Mouse (Mus musculus): ENCODE results near the gene Fam19a4.
"Not testable (repeated sequence)": the region's sequence is repeated elsewhere in the genome, so short reads cannot be mapped to it uniquely, and the experiment has no call there.

Gene Fam19a4

DNA sequence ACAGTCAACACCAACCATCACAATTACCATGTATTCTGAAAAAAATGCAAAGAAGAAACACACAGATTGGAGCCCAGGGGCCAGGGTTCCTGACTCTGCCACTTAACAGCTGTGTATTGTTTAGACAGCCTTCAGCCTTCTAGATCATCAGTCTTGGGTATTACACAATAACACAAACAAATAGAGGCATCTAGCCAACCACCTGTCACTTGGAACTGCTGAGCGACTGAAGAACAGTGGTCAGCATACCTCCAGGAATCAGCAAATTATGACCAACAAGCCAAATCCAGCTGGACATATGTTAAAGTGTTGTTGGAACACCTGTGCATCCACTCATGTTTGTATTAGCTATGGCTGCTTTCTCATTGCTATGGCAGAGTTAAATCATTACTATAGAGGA lies 82.7 kb downstream of the Fam19a4 start:
- in situ Hi-C loops (cut with MboI, MseI), result no loop called here

DNA sequence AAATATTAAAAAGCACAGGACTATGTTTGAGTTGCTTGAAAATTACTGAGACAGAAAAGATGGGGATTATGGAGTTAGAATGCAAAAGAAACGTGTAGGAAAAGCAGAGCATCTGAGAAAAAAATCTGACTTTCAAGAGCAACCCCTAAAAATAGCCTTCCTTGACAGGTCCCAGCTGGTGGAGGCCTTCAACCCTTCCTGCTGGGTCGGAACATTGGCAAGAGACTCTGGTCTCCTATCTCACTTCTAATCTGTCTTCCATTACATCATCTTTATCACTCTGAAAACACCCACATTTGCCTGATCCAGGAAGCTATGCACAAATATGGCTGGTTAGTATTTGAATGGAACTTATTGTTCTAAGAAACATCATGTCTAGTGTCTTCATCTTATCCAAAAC lies 115.4 kb downstream of the Fam19a4 start:
- in situ Hi-C loops (cut with MboI, MseI), result no loop called here

DNA sequence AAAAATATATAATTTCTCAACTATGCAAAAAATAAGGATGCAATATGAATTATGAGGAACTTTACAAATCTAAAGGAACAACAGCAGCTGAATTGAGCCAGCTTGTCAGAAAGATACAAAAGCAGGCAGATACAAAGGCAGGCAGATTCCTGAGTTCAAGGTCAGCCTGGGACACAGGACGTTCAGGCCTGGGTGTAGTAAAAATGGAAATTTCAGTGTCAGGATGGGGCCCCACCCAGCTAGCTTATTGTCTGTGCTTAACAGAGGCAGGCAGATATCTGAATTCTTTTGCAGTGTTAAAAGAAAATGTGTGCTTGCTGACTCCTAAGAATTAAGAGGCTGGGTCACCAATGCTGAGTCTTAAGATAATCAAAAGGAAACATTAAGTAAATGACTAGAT lies 124.4 kb downstream of the Fam19a4 start:
- in situ Hi-C loops (cut with MboI, MseI), result no loop called here

DNA sequence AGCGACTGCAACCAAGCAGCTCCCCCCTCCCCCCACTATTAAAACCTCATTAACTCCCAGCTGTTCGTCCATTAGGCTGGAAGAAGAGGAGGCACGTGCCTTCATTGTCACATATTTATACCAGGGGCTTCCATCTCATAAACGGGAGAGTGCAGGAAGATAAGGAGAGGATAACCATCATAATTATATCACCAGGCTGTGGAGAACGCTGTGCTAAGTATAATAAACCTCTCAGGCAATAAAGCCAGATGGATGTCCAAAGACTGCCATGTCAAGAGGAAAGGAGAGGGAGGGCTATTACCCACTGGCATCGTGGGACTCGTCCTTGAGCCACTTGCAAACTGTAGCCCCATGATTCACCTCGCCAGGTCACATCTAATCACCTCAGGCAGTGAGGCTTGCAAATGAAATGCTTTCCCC lies 151.1 kb downstream of the Fam19a4 start:
- in situ Hi-C loops (cut with MboI, MseI), result no loop called here

DNA sequence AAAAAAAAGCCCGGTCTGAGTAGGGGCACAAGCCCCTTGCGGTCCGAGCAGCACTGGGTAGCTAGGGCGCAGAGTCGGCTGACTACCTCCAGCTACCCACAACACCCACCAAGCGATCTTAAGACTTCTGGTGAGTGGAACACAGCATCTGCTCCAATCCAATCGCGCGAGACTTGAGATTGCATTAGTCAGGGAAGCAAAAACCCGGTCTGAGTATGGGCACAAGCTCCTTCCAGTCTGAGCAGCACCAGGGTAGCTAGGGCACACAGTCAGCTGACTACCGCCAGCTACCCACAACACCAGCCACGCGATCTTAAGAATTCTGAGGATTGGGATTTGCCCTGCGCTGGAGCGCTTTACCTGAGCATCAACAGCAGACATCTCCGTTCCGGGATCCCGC lies 183.1 kb downstream of the Fam19a4 start:
- in situ Hi-C loops (cut with MboI, MseI), result not testable (repeated sequence)

DNA sequence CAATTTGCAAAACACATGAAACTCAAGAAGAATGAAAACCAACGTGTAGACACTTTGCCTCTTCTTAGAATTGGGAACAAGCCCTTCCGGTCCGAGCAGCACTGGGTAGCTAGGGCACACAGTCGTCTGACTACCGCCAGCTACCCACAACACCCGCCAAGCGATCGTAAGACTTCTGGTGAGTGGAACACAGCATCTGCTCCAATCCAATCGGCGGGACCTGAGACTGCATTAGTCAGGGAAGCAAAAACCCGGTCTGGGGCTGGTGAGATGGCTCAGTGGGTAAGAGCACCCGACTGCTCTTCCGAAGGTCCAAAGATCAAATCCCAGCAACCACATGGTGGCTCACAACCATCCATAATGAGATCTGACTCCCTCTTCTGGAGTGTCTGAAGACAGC lies 183.6 kb downstream of the Fam19a4 start:
- in situ Hi-C loops (cut with MboI, MseI), result not testable (repeated sequence)

DNA sequence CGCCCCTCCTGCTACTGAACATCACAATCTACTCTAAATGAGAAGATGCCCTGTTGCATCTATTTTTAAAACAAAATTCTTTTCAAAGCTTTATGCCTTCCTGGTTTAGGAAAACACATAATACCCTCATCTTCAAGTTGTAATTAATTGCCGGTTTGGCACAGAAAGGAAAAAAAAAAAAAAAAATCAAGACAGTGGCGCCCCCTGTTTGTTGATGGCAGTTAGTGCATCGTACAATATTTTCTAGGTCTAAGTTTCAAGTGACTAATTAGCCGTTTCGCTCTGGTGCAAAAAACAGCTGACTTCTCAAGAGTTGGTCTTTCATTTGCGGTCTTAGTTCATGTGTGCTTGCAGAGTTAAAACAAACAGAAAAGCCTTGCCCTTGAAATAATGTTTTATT lies 207.1 kb downstream of the Fam19a4 start:
- in situ Hi-C loops (cut with MboI, MseI), result loop anchor here (10.0 kb wide), 1 partner anchor 862 kb away; no protein-coding TSS in a partner anchor

DNA sequence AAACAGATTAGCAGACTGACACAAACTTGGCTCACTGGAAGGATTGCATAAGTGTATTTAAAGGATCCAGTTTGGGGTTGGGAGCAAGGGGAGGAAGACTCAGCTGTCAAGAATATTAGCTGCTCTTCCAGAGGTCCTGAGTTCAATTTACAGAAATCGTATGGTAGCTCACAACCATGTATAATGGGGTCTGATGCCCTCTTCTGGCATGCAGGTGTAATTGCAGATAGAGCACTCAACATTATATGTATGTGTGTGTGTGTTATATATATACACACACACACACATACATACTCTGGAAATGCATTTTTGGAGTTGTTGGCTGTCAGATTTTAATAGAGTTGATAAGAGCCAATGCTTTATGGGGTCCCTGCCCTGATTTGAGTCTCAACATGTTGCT lies 216.3 kb downstream of the Fam19a4 start:
- in situ Hi-C loops (cut with MboI, MseI), result no loop called here

DNA sequence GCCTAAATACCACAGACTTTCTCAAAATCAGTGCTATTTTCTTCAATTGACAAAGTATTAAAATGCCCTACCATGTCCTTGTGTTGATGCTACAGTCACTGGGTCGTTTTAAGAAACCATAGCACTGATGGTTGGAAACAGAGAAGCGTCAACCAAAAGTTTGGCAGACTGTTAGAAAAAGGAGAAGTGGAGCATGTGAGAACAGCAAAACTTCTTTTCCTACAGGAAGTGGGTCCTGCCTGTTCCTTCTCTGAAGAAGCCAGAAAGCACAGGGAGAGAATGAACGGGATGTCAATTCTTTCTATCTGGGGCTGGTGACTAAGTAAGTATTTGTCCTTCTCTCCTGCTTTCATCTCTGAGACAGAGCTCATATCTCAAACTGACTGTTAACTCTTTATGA lies 219.6 kb downstream of the Fam19a4 start:
- in situ Hi-C loops (cut with MboI, MseI), result no loop called here

DNA sequence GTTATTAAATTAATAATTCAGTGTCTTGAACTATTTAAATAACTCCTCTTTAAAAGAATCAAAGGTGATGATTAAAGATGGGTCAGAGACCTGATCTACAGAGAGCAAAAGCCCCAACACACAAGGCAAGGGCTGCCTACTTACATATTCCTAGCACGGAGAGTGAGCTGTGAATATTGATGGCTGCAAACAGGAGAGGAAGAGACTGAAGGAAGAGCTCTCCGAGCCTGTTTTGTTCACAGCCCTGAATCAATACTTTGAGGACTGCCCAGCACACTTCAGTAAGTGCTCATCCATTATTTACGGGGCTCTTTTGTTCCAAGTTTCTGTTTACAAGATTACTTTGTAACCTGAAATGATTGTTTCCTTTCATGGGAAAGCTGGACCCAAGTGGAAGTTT lies 233.6 kb downstream of the Fam19a4 start:
- in situ Hi-C loops (cut with MboI, MseI), result no loop called here

DNA sequence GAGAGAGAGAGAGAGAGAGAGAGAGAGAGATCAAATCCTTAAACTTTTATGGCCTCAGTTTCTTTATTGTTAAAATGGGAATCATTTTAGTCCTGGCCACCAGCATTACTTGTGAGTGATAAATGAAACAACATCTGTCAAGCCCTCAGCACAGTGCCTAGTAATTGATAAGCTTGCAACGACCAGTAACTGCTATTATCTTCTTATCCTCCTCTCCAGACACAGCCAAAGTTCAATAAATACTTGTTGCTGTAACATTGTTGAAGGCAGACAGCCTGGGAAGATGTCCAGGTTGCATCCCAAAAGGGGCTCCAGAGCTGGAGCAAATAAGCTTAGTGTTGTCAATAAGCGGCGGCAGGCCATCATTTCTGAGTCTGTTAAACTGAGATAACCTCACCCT lies 257.2 kb downstream of the Fam19a4 start:
- in situ Hi-C loops (cut with MboI, MseI), result no loop called here

DNA sequence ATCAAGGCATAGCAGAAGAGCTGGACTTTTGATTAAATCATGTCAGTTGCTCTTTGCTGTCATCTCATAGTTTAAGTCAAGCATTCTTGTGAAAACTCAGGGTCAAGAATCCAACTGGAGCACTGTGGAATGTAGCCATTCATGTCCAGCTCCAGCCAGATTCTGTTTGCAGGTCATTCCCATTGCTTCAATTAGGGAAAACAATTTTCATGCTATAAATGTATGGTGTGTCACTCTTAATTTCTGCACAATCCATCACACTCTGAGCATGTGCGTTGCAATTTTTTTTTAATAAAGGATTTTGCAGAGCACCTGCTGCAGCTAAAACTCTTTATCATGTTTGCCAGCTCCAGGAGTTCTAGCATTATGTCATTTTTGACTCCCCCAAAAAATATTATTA lies 261.5 kb downstream of the Fam19a4 start:
- in situ Hi-C loops (cut with MboI, MseI), result no loop called here

DNA sequence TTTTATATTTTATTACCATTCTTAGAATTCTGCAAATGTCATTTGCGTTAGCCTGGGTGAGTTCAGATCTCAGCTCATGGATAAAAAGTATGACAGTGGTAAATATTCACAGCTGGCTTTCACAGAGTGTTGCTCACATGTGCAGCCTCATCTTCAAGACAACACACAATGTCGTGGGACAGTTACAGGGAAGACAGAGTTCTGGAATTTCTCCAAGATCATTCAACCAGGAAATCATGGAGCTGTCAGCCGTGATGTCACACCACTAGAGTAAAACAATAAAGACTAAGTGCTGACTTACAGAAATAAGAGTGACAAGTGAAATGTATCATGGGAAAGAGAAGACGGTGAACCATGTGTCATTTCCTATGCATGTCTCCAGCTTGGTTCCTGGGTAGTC lies 262.8 kb downstream of the Fam19a4 start:
- in situ Hi-C loops (cut with MboI, MseI), result no loop called here

Measured in T-helper 2 cell (primary cell).